Mouse (Mus musculus): ENCODE results near the gene Hist1h3h. TPM values are rescaled to one million over a fixed set of nuclear protein-coding genes. Genes with fewer than 3 reads are reported as not detected.
"Not testable (repeated sequence)": the region's sequence is repeated elsewhere in the genome, so short reads cannot be mapped to it uniquely, and the experiment has no call there.

The Hist1h3h gene
- 105 and 138 TPM in 2 replicates for total RNA-seq (2021)
- long read RNA-seq = 0 reads

GRCm38 (mm10) chr13:21717397-21718357, at the start of gene Hist1h3h:
TSS of gene Hist1h3h (plus strand) at chr13:21717659.
- DNase-seq = peak; percentile 69

GRCm38 (mm10) chr13:21677305-21677704, 40.2 kb upstream of the Hist1h3h start, which contains the start of gene Olfr1360:
TSS of gene Olfr1360 (minus strand) at chr13:21677405.
- no peak for DNase-seq

DNA sequence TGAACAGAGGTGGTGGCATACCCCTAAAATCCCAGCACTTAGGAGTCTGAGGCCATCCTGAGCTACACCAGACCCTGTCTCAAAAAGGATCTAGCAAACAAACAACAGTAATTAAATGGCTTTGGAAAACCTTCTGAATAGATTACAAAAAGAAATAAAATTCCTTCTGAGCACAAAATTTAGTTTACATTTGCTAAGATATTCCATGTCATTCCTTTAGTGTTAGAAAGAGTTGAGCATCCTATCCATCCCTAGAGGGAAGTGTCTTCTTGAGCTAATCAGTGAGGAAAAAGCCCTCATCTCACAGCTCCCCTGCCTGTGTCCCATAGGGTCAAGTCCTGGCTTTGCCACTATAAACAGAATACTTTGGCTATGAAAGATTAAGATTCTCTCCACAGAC, 19.6 kb upstream of the Hist1h3h start, which contains the start of gene Olfr1359:
Olfr1359 (plus strand) TSS at position 301 of the 400 bp plus-strand sequence.
- DNase-seq = no peak

GRCm38 (mm10) chr13:21706669-21707068, 10.8 kb upstream of the Hist1h3h start:
- no peak for DNase-seq

GRCm38 (mm10) chr13:21710031-21710711, 7.3 kb upstream of the Hist1h3h start:
- peak; percentile 85 for DNase-seq

GRCm38 (mm10) chr13:21710821-21711525, 6.5 kb upstream of the Hist1h3h start:
- DNase-seq = peak; percentile 67

DNA sequence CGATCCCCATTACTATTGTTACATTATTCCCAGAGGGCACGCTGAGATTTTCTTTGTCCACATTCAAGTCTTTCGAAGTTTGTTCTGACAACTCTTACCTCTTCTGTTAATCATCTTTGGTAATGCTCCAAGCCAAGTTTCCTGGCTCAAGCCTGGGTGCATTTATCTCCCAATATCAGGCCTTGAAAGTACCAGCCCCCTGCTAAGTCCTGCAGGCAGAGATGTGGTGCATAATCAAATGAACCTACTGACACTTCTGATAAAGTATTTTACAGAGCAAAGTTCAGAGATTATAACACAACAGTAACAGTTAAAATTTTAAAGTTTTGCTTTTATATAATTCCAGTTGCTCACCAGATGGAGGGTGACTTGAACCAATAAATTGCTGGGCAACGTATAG, 5.8 kb upstream of the Hist1h3h start:
- no peak for DNase-seq

DNA sequence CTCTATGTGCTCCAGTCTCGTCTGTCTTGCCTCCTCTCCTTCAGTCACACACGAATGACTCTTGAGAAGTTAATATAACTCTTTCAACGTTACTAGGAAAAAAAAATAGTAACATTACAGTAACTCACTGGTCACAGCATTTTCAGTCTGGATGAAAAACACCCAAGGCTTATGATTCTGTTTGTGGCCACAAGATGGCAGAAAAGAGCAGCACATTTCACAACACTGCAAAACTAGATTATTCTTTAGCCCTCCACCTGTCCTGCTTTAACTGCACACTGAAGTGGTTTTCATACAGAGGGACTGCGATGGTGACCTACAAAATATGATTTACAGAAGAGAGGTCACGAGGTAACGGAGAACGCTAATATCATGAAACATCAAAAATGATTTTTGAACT, 2.7 kb upstream of the Hist1h3h start:
- DNase-seq = peak; percentile 29

DNA sequence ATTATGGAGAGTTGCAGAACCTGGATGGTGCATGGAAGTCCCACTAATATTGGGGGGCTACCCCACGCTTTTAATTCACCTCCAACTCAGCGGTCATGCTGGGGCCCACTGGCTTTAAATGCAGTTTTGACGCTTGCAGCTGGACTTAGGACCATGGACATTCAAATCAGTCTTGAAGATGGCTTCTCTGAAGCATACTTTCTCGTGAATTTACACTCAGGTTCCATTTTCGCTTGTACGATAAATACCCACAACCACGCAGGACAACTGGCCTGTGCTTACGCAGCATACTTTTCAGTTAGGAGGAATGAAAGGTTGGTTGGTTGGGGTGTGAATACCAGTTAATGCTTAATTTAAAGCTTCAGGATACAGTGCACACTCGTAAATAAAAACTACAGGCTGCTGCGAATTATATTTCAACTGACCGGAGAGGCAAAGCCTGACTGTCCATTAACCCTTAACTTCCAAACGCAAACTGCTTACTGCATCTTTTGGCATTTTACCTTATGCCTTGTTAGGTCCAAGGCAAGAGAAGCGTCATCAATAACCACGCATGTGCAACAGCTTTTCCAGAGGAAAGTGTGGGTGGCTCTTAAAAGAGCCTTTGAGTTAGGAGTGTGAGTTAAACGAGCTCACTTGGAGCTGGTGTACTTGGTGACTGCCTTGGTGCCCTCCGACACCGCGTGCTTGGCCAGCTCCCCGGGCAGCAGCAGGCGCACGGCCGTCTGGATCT, 2.2 kb upstream of the Hist1h3h start:
- no peak for DNase-seq

GRCm38 (mm10) chr13:21715864-21716539, 1.5 kb upstream of the Hist1h3h start, which contains the start of the genes Hist1h2bl and Hist1h2ai:
TSS of gene Hist1h2bl (minus strand) at chr13:21716143.
TSS of gene Hist1h2ai (plus strand) at chr13:21716422.
- DNase-seq = peak; percentile 60

DNA sequence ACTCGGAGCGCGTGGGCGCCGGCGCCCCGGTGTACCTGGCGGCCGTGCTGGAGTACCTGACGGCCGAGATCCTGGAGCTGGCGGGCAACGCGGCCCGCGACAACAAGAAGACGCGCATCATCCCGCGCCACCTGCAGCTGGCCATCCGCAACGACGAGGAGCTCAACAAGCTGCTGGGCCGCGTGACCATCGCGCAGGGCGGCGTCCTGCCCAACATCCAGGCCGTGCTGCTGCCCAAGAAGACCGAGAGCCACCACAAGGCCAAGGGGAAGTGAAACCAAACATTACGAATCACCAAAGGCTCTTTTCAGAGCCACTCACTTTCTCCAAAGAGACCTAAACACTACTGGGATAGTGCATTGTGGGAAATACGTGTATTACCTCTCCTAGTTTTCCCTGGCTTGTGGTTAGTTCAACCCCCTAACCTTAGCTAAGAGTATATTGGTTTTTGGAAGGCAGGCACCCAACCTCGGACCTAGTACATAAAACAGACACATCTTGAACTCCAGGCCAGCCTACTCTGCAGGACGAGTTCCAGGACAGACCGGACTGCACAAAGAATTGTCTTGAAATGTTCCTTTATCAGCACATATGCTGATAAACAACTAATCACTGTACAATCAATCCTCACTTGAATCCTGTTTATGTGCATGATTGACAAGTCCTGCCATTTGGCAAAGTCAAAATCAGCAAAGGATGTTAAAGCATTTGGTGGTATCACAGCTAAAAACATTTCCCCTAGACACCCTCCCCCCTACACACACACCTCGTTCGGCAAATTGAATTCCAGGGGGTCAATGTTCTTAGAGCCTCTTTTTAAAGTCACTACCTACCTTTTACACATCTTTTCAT, 693 bp upstream of the Hist1h3h start:
- not testable (repeated sequence) for DNase-seq

DNA sequence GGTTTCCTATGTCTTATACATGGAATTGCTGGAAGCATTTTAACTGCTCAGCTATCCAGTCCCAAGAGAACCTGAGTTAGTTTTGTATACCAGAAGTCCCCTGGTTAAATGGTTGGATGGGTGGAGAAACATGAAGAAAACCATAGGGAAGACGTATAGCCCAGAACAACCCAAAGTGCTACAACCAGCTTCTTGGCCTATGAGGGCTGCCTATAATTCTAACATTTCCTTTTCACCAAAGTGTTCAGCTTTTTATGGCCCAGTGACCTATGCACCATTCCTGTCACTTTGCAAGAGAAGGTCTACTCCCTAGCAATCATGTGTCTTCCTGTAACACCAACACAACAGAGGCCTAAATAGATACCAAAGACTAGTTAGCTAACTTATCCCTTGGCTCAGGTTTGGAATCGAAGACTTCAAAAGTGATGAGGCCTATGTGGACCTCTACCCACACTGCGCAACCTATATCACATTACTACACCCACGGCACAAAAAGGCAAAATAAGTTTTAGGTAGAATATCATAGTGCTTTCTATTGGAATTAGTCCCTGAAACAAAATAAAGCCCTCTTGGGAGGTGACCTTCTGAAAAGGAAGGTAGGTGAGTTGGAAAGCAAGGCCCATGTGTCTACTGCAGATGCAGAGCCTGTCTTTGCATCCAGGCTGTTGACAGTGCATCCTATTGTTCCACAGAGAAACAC, 1.1 kb downstream of the Hist1h3h start:
- DNase-seq = no peak

DNA sequence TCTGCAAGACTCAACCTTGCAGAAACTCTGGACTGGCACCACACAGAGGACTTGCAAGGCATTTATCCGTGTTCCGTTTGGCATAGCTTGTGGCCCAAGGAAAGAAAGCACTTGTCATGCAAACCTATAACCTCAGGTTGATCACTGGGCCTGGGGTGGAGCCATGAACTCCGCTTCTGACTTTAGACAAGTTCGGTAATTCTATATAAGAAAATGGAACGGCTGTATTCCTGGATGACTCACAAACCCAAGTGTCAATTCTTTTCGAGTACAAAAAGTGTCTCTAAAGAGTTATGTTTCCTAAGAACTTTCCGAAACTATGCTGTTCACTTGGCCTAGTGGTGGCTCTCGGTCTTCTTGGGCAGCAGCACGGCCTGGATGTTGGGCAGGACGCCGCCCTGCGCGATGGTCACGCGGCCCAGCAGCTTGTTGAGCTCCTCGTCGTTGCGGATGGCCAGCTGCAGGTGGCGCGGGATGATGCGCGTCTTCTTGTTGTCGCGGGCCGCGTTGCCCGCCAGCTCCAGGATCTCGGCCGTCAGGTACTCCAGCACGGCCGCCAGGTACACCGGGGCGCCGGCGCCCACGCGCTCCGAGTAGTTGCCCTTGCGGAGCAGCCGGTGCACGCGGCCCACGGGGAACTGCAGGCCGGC, 3.8 kb downstream of the Hist1h3h start:
- DNase-seq = not testable (repeated sequence)

- peak; percentile 30 for DNase-seq
These were observed 4.4 kb downstream of the Hist1h3h start, which contains the start of gene Hist1h2bm for GRCm38 (mm10) chr13:21721757-21722372. TSS of gene Hist1h2bm (plus strand) at chr13:21722044.

DNA sequence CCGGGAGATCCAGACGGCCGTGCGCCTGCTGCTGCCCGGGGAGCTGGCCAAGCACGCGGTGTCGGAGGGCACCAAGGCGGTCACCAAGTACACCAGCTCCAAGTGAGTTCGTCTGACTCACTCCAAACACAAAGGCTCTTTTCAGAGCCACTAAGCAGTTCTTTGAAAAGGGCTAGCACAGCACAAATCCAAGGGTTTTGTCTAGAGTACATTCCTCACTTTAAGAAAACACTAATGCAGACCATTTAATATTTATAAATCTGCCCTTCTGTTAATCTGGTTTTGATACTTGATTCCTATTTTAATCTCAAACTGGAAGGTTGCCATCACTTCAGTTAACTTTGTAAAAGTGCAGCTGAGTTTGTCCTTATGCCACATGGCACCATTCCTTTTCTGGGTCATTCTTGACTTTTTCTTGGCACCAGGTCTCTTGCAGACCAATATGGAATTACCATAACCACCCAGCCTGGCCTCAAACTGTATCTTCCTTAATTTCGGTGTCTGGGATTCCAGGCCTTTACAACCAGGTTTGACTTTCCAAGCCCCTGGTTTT, 5.0 kb downstream of the Hist1h3h start:
- no peak for DNase-seq

DNA sequence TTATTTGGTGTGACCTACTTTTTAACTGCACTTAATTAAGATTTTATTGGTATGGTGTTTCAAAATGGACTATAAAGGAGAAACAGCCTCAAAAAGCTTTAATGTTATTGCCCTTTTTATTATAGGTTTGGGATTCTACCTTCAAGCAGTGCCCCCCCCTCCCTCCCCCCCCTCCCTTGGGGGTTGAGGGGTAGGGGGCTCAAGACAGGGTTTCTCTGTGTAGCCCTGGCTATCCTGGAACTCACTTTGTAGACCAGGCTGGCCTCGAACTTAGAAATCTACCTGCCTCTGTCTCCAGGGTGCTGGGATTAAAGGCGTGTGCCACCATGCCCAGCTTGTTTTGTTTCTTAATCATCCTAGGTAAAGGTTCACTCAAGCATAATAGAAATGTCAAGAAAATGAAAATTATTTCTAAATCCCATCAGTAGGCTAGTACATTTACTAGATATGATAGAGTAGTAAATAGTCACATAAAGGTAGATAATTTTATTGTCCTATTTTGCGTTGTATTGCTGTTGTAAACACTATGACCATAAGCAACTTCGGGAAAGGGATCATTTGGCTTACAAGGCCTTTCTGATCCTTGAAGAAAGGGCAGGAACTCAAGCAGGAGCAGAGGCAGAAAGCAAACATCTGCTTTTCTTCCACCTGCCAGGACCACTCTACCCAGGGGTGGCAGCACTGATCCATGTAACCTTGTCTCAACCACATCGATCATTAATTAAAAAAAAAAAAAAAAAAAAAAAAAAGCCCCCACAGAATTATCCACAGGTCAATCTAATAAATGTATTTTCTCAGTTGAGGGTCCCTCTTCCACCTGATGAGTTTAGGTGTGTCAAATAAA, 5.8 kb downstream of the Hist1h3h start:
- DNase-seq = no peak

Measured in adrenal gland, postnatal 25 days (tissue).